Mouse (Mus musculus) mouse embryonic stem cell (cell line): Measurements from ENCODE around the gene Tubb2b.

Source experiments
- in situ Hi-C, 2 experiments: fragments of 300-500 bp; cut with MboI; formaldehyde crosslinking; loops; 1 replicate in 1 of 2; 3 replicates in 1 of 2; pipeline ENCODE4 v1.14.3; 2019 to 2020; ENCODE audit warnings: low sequenced_read_pairs in 2 of 2, low pct_unique_long_range_greater_than_20kb in 1 of 2, mixed read lengths in 1 of 2; ENCODE audit not compliant: unreplicated experiment in 1 of 2

Tubb2b gene

GRCm38 (mm10) chr13:34087052-34087812, 43.0 kb downstream of the Tubb2b start:
- in situ Hi-C loops: no loop called here

GRCm38 (mm10) chr13:34084026-34084750, 46.1 kb downstream of the Tubb2b start:
- in situ Hi-C loops: no loop called here

GRCm38 (mm10) chr13:34081926-34082325, 48.3 kb downstream of the Tubb2b start:
- in situ Hi-C loops: no loop called here

GRCm38 (mm10) chr13:34079801-34080200, 50.5 kb downstream of the Tubb2b start:
- in situ Hi-C loops: no loop called here

- in situ Hi-C loops: no loop called here
These were observed 51.6 kb downstream of the Tubb2b start for GRCm38 (mm10) chr13:34078500-34079280.

GRCm38 (mm10) chr13:34077492-34078271, 52.6 kb downstream of the Tubb2b start, which contains the start of gene Tubb2a:
Tubb2a (minus strand) TSS chr13:34078007.
- in situ Hi-C loops: no loop called here
